Mouse (Mus musculus) heart, embryonic 13.5 days (tissue): ENCODE data around the gene Trpv5. TPM values are rescaled to one million over a fixed set of nuclear protein-coding genes. Genes with fewer than 3 reads are reported as not detected.

Experiments
- ATAC-seq: fragments of 200-750 bp; cut with Nextera tagmentation; 2 replicates; pipeline ENCODE4 v1.8.0; 2017; ENCODE audit warnings: moderate TSS enrichment; ENCODE audit not compliant: insufficient number of reproducible peaks, low FRiP score, low TSS enrichment; ENCODE audit errors: extremely low read depth
- H3K27ac ChIP-seq: fragments of 300-500 bp; sonication (generic); replicated peaks from 2 replicates; pipeline ENCODE4 v1.5.1; 2015; ENCODE audit warnings: moderate library complexity, mild to moderate bottlenecking, inconsistent platforms
- H3K27me3 ChIP-seq: fragments of 300-500 bp; sonication (generic); replicated peaks from 2 replicates; pipeline ENCODE4 v1.6.1; 2015; ENCODE audit warnings: mild to moderate bottlenecking, inconsistent platforms
- H3K36me3 ChIP-seq: fragments of 300-500 bp; sonication (generic); 2 replicates; pipeline ENCODE4 v1.6.1; 2015; ENCODE audit warnings: mild to moderate bottlenecking, inconsistent platforms
- H3K4me1 ChIP-seq: fragments of 300-500 bp; sonication (generic); 2 replicates; pipeline ENCODE4 v1.6.1; 2015; ENCODE audit warnings: inconsistent platforms
- H3K4me2 ChIP-seq: fragments of 300-500 bp; sonication (generic); 2 replicates; pipeline ENCODE4 v1.6.1; 2015; ENCODE audit warnings: inconsistent platforms, mild to moderate bottlenecking, moderate library complexity
- H3K4me3 ChIP-seq: fragments of 300-500 bp; sonication (generic); 2 replicates; pipeline ENCODE4 v1.5.1; 2015; ENCODE audit warnings: moderate library complexity, mild to moderate bottlenecking, inconsistent platforms
- H3K9ac ChIP-seq: fragments of 300-500 bp; sonication (generic); 2 replicates; pipeline ENCODE4 v1.6.1; 2015; ENCODE audit warnings: inconsistent platforms, mild to moderate bottlenecking, moderate library complexity
- H3K9me3 ChIP-seq: fragments of 300-500 bp; sonication (generic); 2 replicates; pipeline ENCODE4 v1.6.1; 2016; ENCODE audit warnings: inconsistent platforms
- WGBS: fragments of 180-500 bp; shearing (Covaris S2); methylation state at CpG from one replicate; pipeline ENCODE4 v1.1.7; 2015; ENCODE audit warnings: mixed read lengths; 5-methylcytosine and 5-hydroxymethylcytosine counted together
- polyA plus RNA-seq: library from polyadenylated mRNA; unstranded; fragments of >200 nt; fragmentation: Nextera tagmentation; extraction: Ambion mirVana; gene quantifications from 2 replicates; pipeline ENCODE4 v1.2.1, GENCODE M21; 2015

The Trpv5 gene
- polyA plus RNA-seq, 1 experiment from 2014 or later, result not detected

DNA sequence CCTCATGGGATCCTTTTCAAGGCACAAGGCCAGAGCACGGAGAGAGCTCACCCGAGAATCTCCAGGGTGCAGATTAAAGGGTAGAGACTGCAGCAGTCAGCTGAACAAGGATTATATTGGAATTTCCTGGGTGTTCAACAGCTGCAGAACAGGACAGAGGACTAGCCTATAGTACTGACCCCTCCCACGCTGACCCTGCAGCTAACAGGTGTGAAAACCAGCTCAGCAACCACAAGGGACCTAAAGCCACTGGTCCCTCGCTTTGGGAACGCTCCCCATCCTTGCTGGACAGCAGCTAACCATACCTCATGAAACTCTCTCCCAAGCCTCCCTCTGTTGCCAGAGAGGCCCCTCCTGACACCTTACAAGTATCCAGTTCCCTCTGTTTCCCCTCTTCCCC is 72.9 kb downstream of the Trpv5 start:
- H3K9ac ChIP-seq, result no peak overlapping the region
- H3K4me3 ChIP-seq, result no peak overlapping the region
- ATAC-seq, result no peak
- WGBS, result 37% methylated on average over 5 of the region's 5 CpGs
- no peak overlapping the region for H3K4me2 ChIP-seq
- no peaks in the 10 kb centered on the region for H3K36me3 ChIP-seq
- no peak overlapping the region for H3K27ac ChIP-seq
- no peaks in the 10 kb centered on the region for H3K9me3 ChIP-seq
- H3K4me1 ChIP-seq, result peaks cover 4% of the 10 kb centered on the region
- peaks cover 19% of the 10 kb centered on the region for H3K27me3 ChIP-seq

DNA sequence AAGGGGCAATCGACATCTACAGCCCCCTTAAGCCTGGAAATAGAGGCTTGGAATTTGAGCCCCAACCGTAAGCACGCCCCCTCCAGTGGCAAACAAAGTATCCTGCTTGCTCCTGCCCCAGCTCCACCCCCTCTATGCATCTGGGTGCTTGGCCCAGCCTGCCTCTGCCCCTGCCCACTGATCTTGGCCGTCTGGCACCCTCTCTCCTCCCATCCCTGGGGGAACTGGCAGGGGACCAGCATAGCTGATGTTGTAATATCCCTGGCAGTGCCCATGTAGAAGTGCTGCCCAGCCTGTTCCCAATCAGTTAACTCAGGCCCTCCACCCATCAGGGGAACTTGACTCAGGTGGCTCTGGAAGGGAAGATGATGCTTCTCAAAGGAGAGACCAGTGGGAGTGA is 74.4 kb downstream of the Trpv5 start:
- Histone ChIP-seq H3K27me3 (peaks cover 19% of the 10 kb centered on the region), H3K9me3 (no peaks in the 10 kb centered on the region), H3K4me1 (peaks cover 4% of the 10 kb centered on the region), H3K36me3 (no peaks in the 10 kb centered on the region), H3K4me2 (peak overlapping the region; percentile 94), H3K9ac (peak overlapping the region; percentile 80), H3K27ac (no peak overlapping the region), H3K4me3 (peak overlapping the region; percentile 74)
- 3% methylated on average over 4 of the region's 4 CpGs for WGBS
- no peak for ATAC-seq

DNA sequence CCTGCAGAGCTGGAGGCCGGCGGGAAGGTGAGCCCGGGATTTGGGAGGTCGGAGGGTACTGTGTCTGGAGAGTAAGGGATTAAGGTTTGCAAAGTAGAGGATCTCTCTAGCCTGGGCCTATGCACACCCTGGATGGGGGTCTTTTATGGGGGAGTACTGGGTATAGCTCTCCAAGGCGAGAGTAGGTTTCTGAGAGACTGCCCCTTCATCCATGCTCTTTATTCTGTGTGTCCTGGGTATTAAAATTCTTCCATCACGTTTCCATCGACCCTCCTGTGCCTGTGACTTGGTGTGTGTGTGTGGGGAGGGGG is 74.8 kb downstream of the Trpv5 start:
- Histone ChIP-seq H3K4me2 (peak overlapping the region; percentile 94), H3K27me3 (peaks cover 19% of the 10 kb centered on the region), H3K4me3 (peak overlapping the region; percentile 74), H3K27ac (no peak overlapping the region), H3K9me3 (no peaks in the 10 kb centered on the region), H3K9ac (peak overlapping the region; percentile 80), H3K4me1 (peaks cover 4% of the 10 kb centered on the region), H3K36me3 (no peaks in the 10 kb centered on the region)
- 0% methylated on average over 7 of the region's 7 CpGs for WGBS
- ATAC-seq, result no peak

GRCm38 (mm10) chr6:41605061-41605793 is 75.3 kb downstream of the Trpv5 start, which contains the start of gene Ephb6:
TSS of gene Ephb6 (plus strand) at chr6:41605482.
- Histone ChIP-seq H3K4me2 (peak within 1 kb of the TSS; percentile 94), H3K9ac (peak within 1 kb of the TSS; percentile 80), H3K27ac (peak within 1 kb of the TSS; percentile 66), H3K9me3 (no peaks in the 10 kb centered on the region), H3K4me1 (peaks cover 4% of the 10 kb centered on the region), H3K27me3 (peaks cover 19% of the 10 kb centered on the region), H3K4me3 (peak within 1 kb of the TSS; percentile 74), H3K36me3 (no peaks in the 10 kb centered on the region)
- WGBS, result under 1% methylated on average over 67 of the region's 68 CpGs
- ATAC-seq, result peak; percentile 89

DNA sequence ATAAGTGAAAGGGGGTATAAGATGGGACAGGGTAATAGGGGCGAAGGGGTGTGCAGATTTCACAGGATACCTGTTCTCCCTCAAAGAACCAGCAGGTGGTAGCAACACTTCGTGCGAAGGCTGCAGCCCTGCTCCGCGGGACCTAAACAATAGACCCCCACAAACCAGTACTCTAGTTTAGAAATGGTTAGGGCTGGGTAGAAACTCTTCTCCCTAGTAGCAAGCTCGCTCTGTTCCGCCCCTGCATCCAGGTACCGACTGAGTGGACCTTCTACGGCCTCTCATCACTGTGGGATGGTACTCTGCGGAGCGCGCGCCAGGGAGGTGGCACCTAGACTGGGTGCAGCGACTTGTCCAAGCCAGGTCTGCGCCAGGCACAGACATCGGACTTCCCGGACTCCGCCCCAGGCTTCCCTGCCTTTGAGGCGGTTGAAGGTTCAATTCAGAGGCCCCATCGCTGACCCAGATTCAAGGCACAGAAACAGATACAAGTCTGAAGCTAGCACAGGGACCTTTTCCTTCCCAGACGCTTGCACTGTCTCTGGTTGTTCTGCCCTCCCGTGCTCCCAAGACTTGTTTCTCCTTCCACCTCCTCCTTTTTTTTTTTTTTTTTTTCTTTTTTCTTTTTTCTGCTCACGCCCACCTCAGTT is 76.0 kb downstream of the Trpv5 start:
- H3K9ac ChIP-seq, result peak overlapping the region; percentile 80

More for the DNA sequence above, 76.0 kb downstream of the Trpv5 start:
- no peaks in the 10 kb centered on the region for H3K9me3 ChIP-seq
- H3K4me3 ChIP-seq, result peak overlapping the region; percentile 74
- under 1% methylated on average over 23 of the region's 23 CpGs for WGBS
- H3K27ac ChIP-seq, result peak overlapping the region; percentile 66
- H3K4me1 ChIP-seq, result peaks cover 4% of the 10 kb centered on the region
- peak; percentile 51; the same call in 1 of the 2 replicates for ATAC-seq
- peaks cover 19% of the 10 kb centered on the region for H3K27me3 ChIP-seq
- H3K4me2 ChIP-seq, result peak overlapping the region; percentile 94
- H3K36me3 ChIP-seq, result no peaks in the 10 kb centered on the region

Other genes with a start within 250 kb of the Trpv5 start
- not detected in 2 replicates for gene Gm10334, start 234.6 kb downstream of the Trpv5 start, polyA plus RNA-seq
- not detected in 2 replicates for gene Prss1, start 221.8 kb downstream of the Trpv5 start, polyA plus RNA-seq
- gene Prss2, start 159.0 kb downstream of the Trpv5 start, polyA plus RNA-seq, result not detected in 2 replicates
- 3.5 and 5.3 TPM in 2 replicates for gene Ephb6, start 75.3 kb downstream of the Trpv5 start, polyA plus RNA-seq
- 0.13 and 0.14 TPM in 2 replicates for gene Trpv6, start 44.4 kb downstream of the Trpv5 start, polyA plus RNA-seq
- gene Llcfc1, start 3.7 kb upstream of the Trpv5 start, polyA plus RNA-seq, result not detected in 2 replicates
- 11.6 and 13.5 TPM in 2 replicates for gene Kel, start 23.6 kb upstream of the Trpv5 start, polyA plus RNA-seq
- not detected in 2 replicates for gene Olfr459, start 94.4 kb upstream of the Trpv5 start, polyA plus RNA-seq
- not detected in 2 replicates for gene Pip, start 166.8 kb upstream of the Trpv5 start, polyA plus RNA-seq
- not detected in 2 replicates for gene Sval2, start 172.2 kb upstream of the Trpv5 start, polyA plus RNA-seq